In the genomic region with DNA sequence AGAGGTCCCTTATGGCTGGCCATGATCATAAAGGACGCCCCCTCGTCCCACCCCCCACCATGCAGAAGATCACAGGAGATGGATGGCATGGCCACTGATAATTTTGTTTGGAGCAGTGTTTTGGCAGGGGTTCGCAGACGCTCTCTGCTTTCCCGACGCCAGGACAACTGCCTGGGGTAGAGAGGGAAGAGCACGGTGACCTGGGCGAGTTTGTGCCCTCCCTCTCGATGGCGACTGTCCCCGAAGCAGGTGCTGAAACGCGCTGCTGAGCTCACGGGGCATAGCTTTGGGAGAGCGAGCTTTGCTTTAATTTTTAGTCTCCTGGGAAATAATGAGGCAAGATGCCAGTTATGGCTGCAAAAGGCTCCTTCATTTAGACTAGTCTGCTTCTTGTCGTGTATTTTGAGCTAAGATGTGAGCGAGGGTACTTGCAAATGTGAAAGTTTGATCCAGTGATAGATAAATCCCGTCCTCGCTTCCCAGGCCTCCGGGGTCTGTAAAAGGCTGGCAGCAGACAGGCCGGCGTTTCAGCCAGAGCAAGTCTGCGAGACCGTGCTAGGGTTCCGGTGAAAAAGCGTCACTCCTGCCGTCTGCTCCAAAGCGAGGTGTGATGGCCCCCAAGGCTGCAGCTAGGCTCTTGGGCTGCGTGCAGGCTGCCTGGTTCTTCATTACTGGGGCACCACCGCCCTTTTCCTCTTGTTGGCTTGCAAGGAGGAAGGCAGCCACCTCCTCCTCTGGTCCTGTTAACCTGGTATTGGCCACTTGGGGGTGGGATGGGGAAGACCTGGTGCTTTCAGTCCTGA, we compare ENCODE assay signal across 8 mouse cellular contexts. TPM values are rescaled to one million over a fixed set of nuclear protein-coding genes. Genes with fewer than 3 reads are reported as not detected.
A peak's percentile ranks its signal among the peaks of the same experiment; 100 is the strongest.
DNase-seq lines count a peak whose midpoint lies in the region; ATAC-seq and TF ChIP-seq lines count a peak whose summit lies in the region.

No protein-coding gene starts in this region.

- ATAC-seq in heart, embryonic 11.5 days (replicated peaks; ENCODE audit: insufficient number of reproducible peaks, low FRiP score, low TSS enrichment): no peak
- ATAC-seq in liver, embryonic 12.5 days: 0 out of 2 replicates have a peak, but pooled peaks have one; percentile 19

- H3K9me3 ChIP-seq in heart, embryonic 11.5 days (replicated peaks; ENCODE audit: control insufficient read depth, low read length): no peaks in the 10 kb centered on the region
- H3K9me3 ChIP-seq in ES-E14 (ENCODE audit: control insufficient read depth, insufficient read depth, low read depth, low read length): no peaks in the 10 kb centered on the region
- H3K9me3 ChIP-seq in liver, embryonic 12.5 days (replicated peaks): no peaks in the 10 kb centered on the region

- peak overlapping the region; percentile 56 for H3K4me3 ChIP-seq in heart, embryonic 11.5 days (ENCODE audit: low read depth, low read length)
- peak overlapping the region; percentile 30 to 62 for H3K4me3 ChIP-seq in ES-E14 (ENCODE audit: insufficient read depth in 1 of 2, low read depth in 1 of 2, low read length in 2 of 2, poor library complexity in 1 of 2, severe bottlenecking in 1 of 2)
- peak overlapping the region; percentile 52 for H3K4me3 ChIP-seq in liver, embryonic 12.5 days

- H3K27me3 ChIP-seq in heart, embryonic 11.5 days (ENCODE audit: control insufficient read depth, insufficient read depth, low read length): peaks cover 47% of the 10 kb centered on the region
- H3K27me3 ChIP-seq in liver, embryonic 12.5 days (replicated peaks): peaks cover 59% of the 10 kb centered on the region

- in situ Hi-C loops in ES-E14 (cut with MboI; ENCODE audit: low sequenced_read_pairs in 2 of 2, unreplicated experiment in 2 of 2): no loop called here

- H3K27ac ChIP-seq in heart, embryonic 11.5 days (ENCODE audit: low read depth, low read length): no peak overlapping the region
- no peak overlapping the region for H3K27ac ChIP-seq in ES-E14 (ENCODE audit: insufficient read depth, low read depth, low read length, poor library complexity, severe bottlenecking)
- no peak overlapping the region for H3K27ac ChIP-seq in liver, embryonic 12.5 days

- H3K4me2 ChIP-seq in heart, embryonic 11.5 days: peak overlapping the region; percentile 99
- H3K4me2 ChIP-seq in liver, embryonic 12.5 days: peak overlapping the region; percentile 80

- H3K9ac ChIP-seq in heart, embryonic 11.5 days (ENCODE audit: low read depth, low read length): no peak overlapping the region
- H3K9ac ChIP-seq in ES-E14 (ENCODE audit: insufficient read depth, low read depth, low read length, poor library complexity, severe bottlenecking): no peak overlapping the region
- H3K9ac ChIP-seq in liver, embryonic 12.5 days: no peak overlapping the region

- 2% methylated on average over 30 of the region's 30 CpGs for WGBS in heart, embryonic 11.5 days (ENCODE audit: insufficient replicate concordance)
- 4% methylated on average over 30 of the region's 30 CpGs for WGBS in liver, embryonic 12.5 days (ENCODE audit: insufficient replicate concordance)

- no peak for DNase-seq in heart, postnatal 25 days (ENCODE audit: low spot score)
- DNase-seq in ES-E14 (ENCODE audit: low read depth, low spot score): peak; percentile 50
- peak; percentile 61 for DNase-seq in embryo, embryonic 10.5 days (ENCODE audit: low spot score)
- peak; percentile 43 for DNase-seq in heart, postnatal 4 days
- DNase-seq in retina, embryonic 14.5 days (ENCODE audit: low spot score): peak; percentile 51
- DNase-seq in yolk sac, embryonic 10.5 days (ENCODE audit: low spot score): no peak

- H3K36me3 ChIP-seq in heart, embryonic 11.5 days (ENCODE audit: control insufficient read depth, insufficient read depth, low read length): no peaks in the 10 kb centered on the region
- H3K36me3 ChIP-seq in ES-E14 (ENCODE audit: control insufficient read depth, insufficient read depth, low read length, poor library complexity, severe bottlenecking): no peaks in the 10 kb centered on the region
- no peaks in the 10 kb centered on the region for H3K36me3 ChIP-seq in liver, embryonic 12.5 days

- H3K4me1 ChIP-seq in heart, embryonic 11.5 days (ENCODE audit: control insufficient read depth, insufficient read depth, low read length): peaks cover 16% of the 10 kb centered on the region
- H3K4me1 ChIP-seq in ES-E14 (ENCODE audit: control insufficient read depth in 2 of 2, insufficient read depth in 2 of 2, low read length in 2 of 2, poor library complexity in 1 of 2): peaks cover 0 to 2% of the 10 kb centered on the region in 2 experiments; a peak in 1 of 4 replicates
- peaks cover 15% of the 10 kb centered on the region for H3K4me1 ChIP-seq in liver, embryonic 12.5 days

- intact Hi-C loops in heart, postnatal 25 days (cut with DNase I): no loop called here

TF ChIP-seq in ES-E14, 5 proteins besides CTCF, POLR2A, EP300 and RAD21:
- TF ChIP-seq MAFK (IDR thresholded peaks at IDR 0.05; ENCODE audit: insufficient read depth, low read depth, low read length): no peak
- TF ChIP-seq ZC3H11A (IDR thresholded peaks at IDR 0.05; ENCODE audit: borderline replicate concordance, low read depth, low read length): no peak
- no peak for TF ChIP-seq CHD2 (IDR thresholded peaks at IDR 0.05; ENCODE audit: low read depth, low read length)
- no peak for TF ChIP-seq HCFC1 (IDR thresholded peaks at IDR 0.05; ENCODE audit: borderline replicate concordance, insufficient read depth, low read length)
- TF ChIP-seq ZNF384 (IDR thresholded peaks at IDR 0.05; ENCODE audit: low read depth, low read length): no peak

RNA-seq across cellular contexts. Expression of gene Gng4, which starts 1.3 kb away (rescaled TPM):
- polyA plus RNA-seq in heart, embryonic 11.5 days (2014; fragmentation: Nextera tagmentation; extraction: Ambion mirVana): 0.26 TPM in 1 of 2 replicates, not detected in the other
- total RNA-seq in heart, postnatal 25 days (2021): under 1 TPM; 0.49 to 0.89 TPM
- not detected in 2 replicates for total RNA-seq in ES-E14 (2012; rRNA removed)
- under 1 TPM; 0.27 to 0.33 TPM for total RNA-seq in heart, postnatal 4 days (2021)
- 0.17 TPM in 1 of 2 replicates, not detected in the other for polyA plus RNA-seq in liver, embryonic 12.5 days (2016; fragmentation: Nextera tagmentation; extraction: Ambion mirVana)

Comparison
In these comparisons a context has a peak if more than half of its experiments do, and no peak if none do; other contexts are left out.
1. DNase-seq: peak in ES-E14 (single experiment), embryo, embryonic 10.5 days (single experiment), heart, postnatal 4 days (single experiment) and retina, embryonic 14.5 days (single experiment); none in heart, postnatal 25 days (single experiment) and yolk sac, embryonic 10.5 days (single experiment).
2. Peak in every context shown above with its lines, with median percentiles within 50 percentile points of each other: H3K4me3 ChIP-seq.